Mouse (Mus musculus): Measurements from ENCODE around the gene Pdha1. TPM values are rescaled to one million over a fixed set of nuclear protein-coding genes. Genes with fewer than 3 reads are reported as not detected.

Pdha1 gene
- 240 TPM for polyA plus RNA-seq (2021)

- ChIA-PET POLR2A (interaction anchor here (0.7 to 1.2 kb wide), 2 partner anchors 8 to 17 kb away, joined by 3 read pairs; no protein-coding TSS in a partner anchor), CTCF (interaction anchor here (0.6 to 1.4 kb wide), 2 partner anchors 21 to 236 kb away, joined by 3 read pairs; no protein-coding TSS in a partner anchor)
- TF ChIP-seq CTCF (IDR thresholded peaks at IDR 0.05), result no peak
- ATAC-seq (peak; percentile 97), DNase-seq (ENCODE audit: low read depth, low spot score) (peak; percentile 19)
- peaks cover 5% of the 10 kb centered on the region for H3K27me3 ChIP-seq
- in situ Hi-C loops (cut with MboI; ENCODE audit: low pct_unique_long_range_greater_than_20kb), result no loop called here
Observed at GRCm38 (mm10) chrX:160137861-160138717, at the start of gene Pdha1. TSS of gene Pdha1 (minus strand) at chrX:160138413.

DNA sequence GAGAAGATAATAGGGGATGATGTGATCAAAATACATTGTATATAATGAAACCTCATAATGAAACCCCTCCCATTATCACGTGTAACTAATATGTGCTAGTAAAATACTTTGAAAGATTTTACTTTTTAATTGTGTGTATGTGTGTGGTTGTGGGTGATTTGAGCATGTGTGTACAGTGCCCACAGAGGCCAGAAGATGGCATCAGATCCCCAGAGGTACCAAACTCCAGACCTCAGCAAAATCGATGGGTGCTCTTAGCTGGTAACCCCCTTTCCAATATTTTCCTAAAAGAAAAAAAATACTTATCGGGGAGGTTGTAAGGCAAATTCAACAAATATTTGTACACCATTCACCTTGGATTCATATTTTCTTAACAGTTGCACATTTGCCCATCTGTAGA, 40.8 kb upstream of the Pdha1 start:
- ChIA-PET CTCF (interaction anchor here (1.8 kb wide), 1 partner anchor 11 kb away, joined by 6 read pairs; no protein-coding TSS in a partner anchor), POLR2A (no interaction called here)
- peaks cover 5% of the 10 kb centered on the region for H3K27me3 ChIP-seq
- peak; percentile 46 for TF ChIP-seq CTCF (IDR thresholded peaks at IDR 0.05)
- in situ Hi-C loops (cut with MboI; ENCODE audit: low pct_unique_long_range_greater_than_20kb), result no loop called here
- ATAC-seq (no peak), DNase-seq (ENCODE audit: low read depth, low spot score) (no peak)

GRCm38 (mm10) chrX:160170150-160170549, 31.9 kb upstream of the Pdha1 start:
- CTCF ChIA-PET, result interaction anchor here (1.0 to 1.2 kb wide), 2 partner anchors 16 to 20 kb away, joined by 3 read pairs; no protein-coding TSS in a partner anchor
- H3K27me3 ChIP-seq, result peaks cover 15% of the 10 kb centered on the region

DNA sequence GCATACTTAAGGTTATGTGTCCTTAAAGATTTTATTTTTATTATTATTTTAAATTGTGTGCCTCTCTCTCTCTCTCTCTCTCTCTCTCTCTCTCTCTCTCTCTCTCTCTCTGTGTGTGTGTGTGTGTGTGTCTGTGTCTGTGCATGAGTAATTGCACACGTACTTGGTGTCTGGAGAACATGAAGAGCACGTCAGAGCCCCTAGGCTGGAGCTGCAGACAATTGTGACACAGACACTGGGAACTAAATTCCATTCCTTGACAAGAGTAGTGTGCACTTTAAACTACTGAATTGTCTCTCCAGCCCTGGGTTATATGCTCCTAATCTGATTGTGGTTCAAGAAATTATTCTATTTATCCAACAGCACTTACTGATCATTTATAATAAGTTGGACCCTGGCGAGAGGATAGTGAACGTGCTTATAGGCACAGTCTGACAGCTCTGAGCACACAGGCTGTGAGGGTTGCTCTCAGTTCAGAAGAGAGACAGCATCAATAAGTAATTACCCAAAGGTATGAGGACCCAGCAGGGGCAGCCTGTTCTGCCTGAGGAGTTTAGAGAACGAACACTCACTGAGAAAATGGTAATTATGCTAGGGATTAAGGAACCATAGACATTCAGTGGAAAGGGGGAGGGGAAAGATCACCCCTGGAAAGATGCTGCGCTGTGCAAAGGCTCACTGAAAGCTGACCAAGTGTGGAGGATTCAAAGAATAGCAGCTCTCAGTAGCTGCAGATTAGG, 28.2 kb upstream of the Pdha1 start:
- POLR2A ChIA-PET, result interaction anchor here (0.7 to 1.2 kb wide), 2 partner anchors 233 to 323 kb away, joined by 3 to 4 read pairs; no protein-coding TSS in a partner anchor
- CTCF ChIA-PET, result interaction anchor here (1.0 to 1.5 kb wide), 2 partner anchors 11 to 32 kb away, joined by 3 to 5 read pairs; no protein-coding TSS in a partner anchor
- ATAC-seq (peak; percentile 48), DNase-seq (ENCODE audit: low read depth, low spot score) (no peak)
- no peak for TF ChIP-seq CTCF (IDR thresholded peaks at IDR 0.05)
- H3K27me3 ChIP-seq, result peaks cover 5% of the 10 kb centered on the region
- in situ Hi-C loops (cut with MboI; ENCODE audit: low pct_unique_long_range_greater_than_20kb), result loop anchor here (25.0 kb wide), 1 partner anchor 321 kb away; no protein-coding TSS in a partner anchor

More at GRCm38 (mm10) chrX:160170150-160170549, 31.9 kb upstream of the Pdha1 start:
- peak; percentile 76 for TF ChIP-seq CTCF (IDR thresholded peaks at IDR 0.05)
- DNase-seq (ENCODE audit: low read depth, low spot score) (no peak), ATAC-seq (peak; percentile 51)
- in situ Hi-C loops (cut with MboI; ENCODE audit: low pct_unique_long_range_greater_than_20kb), result loop anchor here (25.0 kb wide), 1 partner anchor 317 kb away; no protein-coding TSS in a partner anchor
- POLR2A ChIA-PET, result no interaction called here

DNA sequence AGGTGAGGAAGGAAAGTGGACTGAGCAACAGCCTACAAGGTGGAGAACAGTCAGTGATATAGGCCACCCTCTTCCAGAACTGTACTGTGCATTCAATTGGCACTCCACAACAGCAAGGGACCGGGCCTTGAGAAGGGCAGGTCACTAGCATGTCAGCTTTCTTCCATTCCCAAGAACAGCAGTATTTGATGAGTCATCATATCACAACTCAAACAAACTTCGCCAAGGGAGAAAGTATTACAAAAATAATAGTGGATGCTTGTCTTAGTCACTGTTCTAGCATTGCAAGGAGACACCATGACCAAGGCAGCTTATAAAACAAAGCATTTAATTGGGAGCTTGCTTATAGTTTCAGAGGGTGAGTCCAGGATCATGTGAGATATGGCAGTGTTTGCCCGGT, 26.0 kb upstream of the Pdha1 start:
- ChIA-PET POLR2A (no interaction called here), CTCF (interaction anchor here (0.8 kb wide), 1 partner anchor 28 kb away, joined by 3 read pairs; no protein-coding TSS in a partner anchor)
- in situ Hi-C loops (cut with MboI; ENCODE audit: low pct_unique_long_range_greater_than_20kb), result loop anchor here (25.0 kb wide), 1 partner anchor 323 kb away; no protein-coding TSS in a partner anchor
- no peak for TF ChIP-seq CTCF (IDR thresholded peaks at IDR 0.05)
- ATAC-seq (no peak), DNase-seq (ENCODE audit: low read depth, low spot score) (no peak)
- no peaks in the 10 kb centered on the region for H3K27me3 ChIP-seq

- peak; percentile 68 for TF ChIP-seq CTCF (IDR thresholded peaks at IDR 0.05)
- no peak for DNase-seq (ENCODE audit: low read depth, low spot score)
- peak; percentile 69 for ATAC-seq
- ChIA-PET CTCF (interaction anchor here (1.1 kb wide), 1 partner anchor 16 kb away, joined by 3 read pairs; no protein-coding TSS in a partner anchor), POLR2A (no interaction called here)
- no peaks in the 10 kb centered on the region for H3K27me3 ChIP-seq
- in situ Hi-C loops (cut with MboI; ENCODE audit: low pct_unique_long_range_greater_than_20kb), result loop anchor here (5.0 to 25.0 kb wide), 2 partner anchors 334 to 879 kb away; no protein-coding TSS in a partner anchor
Observed at GRCm38 (mm10) chrX:160153147-160153815, 15.1 kb upstream of the Pdha1 start.

- DNase-seq (ENCODE audit: low read depth, low spot score), result no peak
- H3K27me3 ChIP-seq, result no peaks in the 10 kb centered on the region
- no peak for TF ChIP-seq CTCF (IDR thresholded peaks at IDR 0.05)
- in situ Hi-C loops (cut with MboI; ENCODE audit: low pct_unique_long_range_greater_than_20kb), result no loop called here
- ATAC-seq, result no peak
- CTCF ChIA-PET, result no interaction called here
- POLR2A ChIA-PET, result no interaction called here
Observed at GRCm38 (mm10) chrX:160148859-160149258, 10.6 kb upstream of the Pdha1 start.

- in situ Hi-C loops (cut with MboI; ENCODE audit: low pct_unique_long_range_greater_than_20kb), result no loop called here
- POLR2A ChIA-PET, result no interaction called here
- H3K27me3 ChIP-seq, result no peaks in the 10 kb centered on the region
- CTCF ChIA-PET, result interaction anchor here (1.4 kb wide), 1 partner anchor 31 kb away, joined by 3 read pairs; no protein-coding TSS in a partner anchor
- no peak for ATAC-seq
- no peak for TF ChIP-seq CTCF (IDR thresholded peaks at IDR 0.05)
- DNase-seq (ENCODE audit: low read depth, low spot score), result no peak
Observed at GRCm38 (mm10) chrX:160147406-160147805, 9.2 kb upstream of the Pdha1 start.

- CTCF ChIA-PET, result interaction anchor here (1.4 kb wide), 1 partner anchor 30 kb away, joined by 3 read pairs; no protein-coding TSS in a partner anchor
- no peak for ATAC-seq
- DNase-seq (ENCODE audit: low read depth, low spot score), result no peak
- in situ Hi-C loops (cut with MboI; ENCODE audit: low pct_unique_long_range_greater_than_20kb), result no loop called here
- POLR2A ChIA-PET, result interaction anchor here (0.8 kb wide), 1 partner anchor 9 kb away, joined by 3 read pairs; no protein-coding TSS in a partner anchor
- no peak for TF ChIP-seq CTCF (IDR thresholded peaks at IDR 0.05)
- no peaks in the 10 kb centered on the region for H3K27me3 ChIP-seq
Observed at GRCm38 (mm10) chrX:160146806-160147205, 8.6 kb upstream of the Pdha1 start.
